Mouse (Mus musculus) CH12.LX (cell line): ENCODE results near the gene Xiap. TPM values are rescaled to one million over a fixed set of nuclear protein-coding genes. Genes with fewer than 3 reads are reported as not detected.

Experiments used
- DNase-seq: peaks from one replicate; pipeline ENCODE4 v3.0.0-alpha.2; 2013; ENCODE audit errors: extremely low read depth
- H3K27ac ChIP-seq: 2 replicates; pipeline ENCODE4 v1.5.1; 2012; ENCODE audit warnings: low read depth, mild to moderate bottlenecking, control low read depth, moderate library complexity; ENCODE audit not compliant: insufficient read depth
- H3K27me3 ChIP-seq: replicated peaks from 2 replicates; pipeline ENCODE3; 2012; ENCODE audit warnings: inconsistent platforms
- H3K36me3 ChIP-seq, 2 experiments: replicated peaks in 1 of 2; 2 replicates each; pipeline versions ENCODE3 to v1.6.1; 2012; ENCODE audit warnings: inconsistent platforms in 1 of 2, low read length in 1 of 2, mild to moderate bottlenecking in 1 of 2, mixed read lengths in 1 of 2, moderate library complexity in 1 of 2; ENCODE audit not compliant: control insufficient read depth in 1 of 2, insufficient read depth in 1 of 2
- H3K4me1 ChIP-seq, 2 experiments: 2 replicates each; pipeline ENCODE4 v1.6.1; 2012; ENCODE audit warnings: inconsistent platforms in 1 of 2, moderate library complexity in 1 of 2; ENCODE audit not compliant: insufficient read depth in 2 of 2, control insufficient read depth in 1 of 2
- H3K4me2 ChIP-seq: 2 replicates; pipeline ENCODE4 v1.6.1; 2012; ENCODE audit warnings: low read depth, mild to moderate bottlenecking, control low read depth; ENCODE audit not compliant: poor library complexity, insufficient read depth, severe bottlenecking
- H3K4me3 ChIP-seq, 3 experiments: fragments of 150-350 bp in 1 of 3; sonication (generic) in 1 of 3; replicated peaks in 1 of 3; 2 replicates each; pipeline versions ENCODE3 to v1.5.1; 2011 to 2012; ENCODE audit warnings: low read depth in 2 of 3, low read length in 2 of 3, mild to moderate bottlenecking in 2 of 3, moderate library complexity in 2 of 3, control low read depth in 1 of 3, improper control_type of control experiment in 1 of 3, inconsistent platforms in 1 of 3, mixed read lengths in 1 of 3; ENCODE audit not compliant: poor library complexity in 1 of 3
- H3K79me2 ChIP-seq: replicated peaks from 2 replicates; pipeline ENCODE4 v1.6.1; 2012; ENCODE audit warnings: mild to moderate bottlenecking, moderate library complexity; ENCODE audit not compliant: control insufficient read depth, poor library complexity, insufficient read depth, severe bottlenecking; ENCODE audit errors: extremely low read depth
- H3K9ac ChIP-seq: 2 replicates; pipeline ENCODE4 v1.6.1; 2012; ENCODE audit warnings: low read depth, mild to moderate bottlenecking, control low read depth, moderate library complexity; ENCODE audit not compliant: insufficient read depth
- H3K9me3 ChIP-seq: replicated peaks from 2 replicates; pipeline ENCODE3; 2012; ENCODE audit warnings: low read length, inconsistent platforms, mixed read lengths
- BHLHE40 ChIP-seq: IDR thresholded peaks from 2 replicates; pipeline ENCODE4 v1.6.1; 2011; ENCODE audit warnings: mild to moderate bottlenecking, low read depth, low read length, improper control_type of control experiment
- CHD1 ChIP-seq: IDR thresholded peaks from 2 replicates; pipeline ENCODE4 v1.6.1; 2012; ENCODE audit warnings: low read depth, low read length, improper control_type of control experiment, inconsistent platforms
- CHD2 ChIP-seq: IDR thresholded peaks from 2 replicates; pipeline ENCODE4 v1.6.1; 2011; ENCODE audit warnings: low read length, improper control_type of control experiment
- CTCF ChIP-seq, 2 experiments: IDR thresholded peaks in 1 of 2; conservative IDR thresholded peaks in 1 of 2; 2 replicates each; pipeline ENCODE4 v1.5.1; 2011 to 2012; ENCODE audit warnings: low read depth in 2 of 2, low read length in 2 of 2, improper control_type of control experiment in 1 of 2, inconsistent platforms in 1 of 2, mild to moderate bottlenecking in 1 of 2, moderate library complexity in 1 of 2
- E2F4 ChIP-seq: IDR thresholded peaks from 2 replicates; pipeline ENCODE4 v1.6.1; 2011; ENCODE audit warnings: low read depth, low read length, improper control_type of control experiment; ENCODE audit not compliant: insufficient replicate concordance
- ELF1 ChIP-seq: IDR thresholded peaks from 2 replicates; pipeline ENCODE4 v1.6.1; 2014; ENCODE audit warnings: low read depth, mild to moderate bottlenecking, inconsistent platforms, low read length, improper control_type of control experiment
- EP300 ChIP-seq: IDR thresholded peaks from 2 replicates; pipeline ENCODE4 v1.6.1; 2011; ENCODE audit warnings: low read length, improper control_type of control experiment
- ETS1 ChIP-seq: conservative IDR thresholded peaks from 2 replicates; pipeline ENCODE4 v1.6.1; 2012; ENCODE audit warnings: low read depth, mild to moderate bottlenecking, inconsistent platforms, low read length, improper control_type of control experiment, moderate library complexity
- GABPA ChIP-seq: IDR thresholded peaks from 2 replicates; pipeline ENCODE4 v1.6.1; 2012; ENCODE audit warnings: low read depth, low read length, improper control_type of control experiment, inconsistent platforms; ENCODE audit not compliant: insufficient replicate concordance
- HCFC1 ChIP-seq: IDR thresholded peaks from 2 replicates; pipeline ENCODE4 v1.6.1; 2012; ENCODE audit warnings: low read depth, mild to moderate bottlenecking, inconsistent platforms, low read length, improper control_type of control experiment
- IRF4 ChIP-seq: IDR thresholded peaks from 2 replicates; pipeline ENCODE4 v1.6.1; 2014; ENCODE audit warnings: low read depth, mild to moderate bottlenecking, inconsistent platforms, low read length, improper control_type of control experiment
- JUN ChIP-seq: IDR thresholded peaks from 2 replicates; pipeline ENCODE4 v1.6.1; 2011; ENCODE audit warnings: low read depth, mild to moderate bottlenecking, low read length, improper control_type of control experiment, moderate library complexity; ENCODE audit not compliant: insufficient read depth
- MAFK ChIP-seq: IDR thresholded peaks from 2 replicates; pipeline ENCODE4 v1.6.1; 2011; ENCODE audit warnings: low read length, improper control_type of control experiment; ENCODE audit not compliant: insufficient replicate concordance
- MAX ChIP-seq: IDR thresholded peaks from 2 replicates; pipeline ENCODE4 v1.6.1; 2011; ENCODE audit warnings: low read length, improper control_type of control experiment
- MAZ ChIP-seq: IDR thresholded peaks from 2 replicates; pipeline ENCODE4 v1.6.1; 2012; ENCODE audit warnings: low read depth, mild to moderate bottlenecking, inconsistent platforms, low read length, improper control_type of control experiment, moderate library complexity
- MEF2A ChIP-seq: IDR thresholded peaks from 2 replicates; pipeline ENCODE4 v1.6.1; 2014; ENCODE audit warnings: low read depth, mild to moderate bottlenecking, inconsistent platforms, low read length, improper control_type of control experiment, borderline replicate concordance
- MXI1 ChIP-seq: IDR thresholded peaks from 2 replicates; pipeline ENCODE4 v1.6.1; 2011; ENCODE audit warnings: mild to moderate bottlenecking, low read depth, low read length, improper control_type of control experiment
- MYC ChIP-seq: IDR thresholded peaks from 2 replicates; pipeline ENCODE4 v1.6.1; 2011; ENCODE audit warnings: low read depth, mild to moderate bottlenecking, improper control_type of control experiment, low read length
- NELFE ChIP-seq: IDR thresholded peaks from 2 replicates; pipeline ENCODE4 v1.6.1; 2011; ENCODE audit warnings: low read depth, low read length, improper control_type of control experiment
- PAX5 ChIP-seq: IDR thresholded peaks from 2 replicates; pipeline ENCODE4 v1.6.1; 2012; ENCODE audit warnings: low read length, inconsistent platforms, mixed read lengths
- POLR2AphosphoS2 ChIP-seq: IDR thresholded peaks from 2 replicates; pipeline ENCODE4 v1.6.1; 2011; ENCODE audit warnings: low read depth, low read length, improper control_type of control experiment
- RAD21 ChIP-seq: IDR thresholded peaks from 2 replicates; pipeline ENCODE4 v1.6.1; 2011; ENCODE audit warnings: low read depth, mild to moderate bottlenecking, low read length, improper control_type of control experiment, moderate library complexity
- RCOR1 ChIP-seq: conservative IDR thresholded peaks from 2 replicates; pipeline ENCODE4 v1.6.1; 2012; ENCODE audit warnings: low read depth, mild to moderate bottlenecking, inconsistent platforms, low read length, improper control_type of control experiment
- SIN3A ChIP-seq: IDR thresholded peaks from 2 replicates; pipeline ENCODE4 v1.6.1; 2012; ENCODE audit warnings: low read length, improper control_type of control experiment, inconsistent platforms
- SMC3 ChIP-seq: IDR thresholded peaks from 2 replicates; pipeline ENCODE4 v1.6.1; 2011; ENCODE audit warnings: low read depth, low read length, improper control_type of control experiment
- TBP ChIP-seq: conservative IDR thresholded peaks from 2 replicates; pipeline ENCODE4 v1.6.1; 2011; ENCODE audit warnings: low read depth, low read length, improper control_type of control experiment
- TCF12 ChIP-seq: IDR thresholded peaks from 2 replicates; pipeline ENCODE4 v1.6.1; 2014; ENCODE audit warnings: low read depth, mild to moderate bottlenecking, inconsistent platforms, low read length, improper control_type of control experiment
- UBTF ChIP-seq: IDR thresholded peaks from 2 replicates; pipeline ENCODE4 v1.6.1; 2012; ENCODE audit warnings: low read depth, mild to moderate bottlenecking, inconsistent platforms, low read length, improper control_type of control experiment, moderate library complexity
- USF1 ChIP-seq: IDR thresholded peaks from 2 replicates; pipeline ENCODE4 v1.6.1; 2014; ENCODE audit warnings: low read depth, mild to moderate bottlenecking, inconsistent platforms, low read length, improper control_type of control experiment
- USF2 ChIP-seq: conservative IDR thresholded peaks from 2 replicates; pipeline ENCODE4 v1.6.1; 2011; ENCODE audit warnings: low read depth, low read length, improper control_type of control experiment
- ZC3H11A ChIP-seq: IDR thresholded peaks from 2 replicates; pipeline ENCODE4 v1.6.1; 2012; ENCODE audit warnings: low read depth, mild to moderate bottlenecking, inconsistent platforms, low read length, improper control_type of control experiment
- ZMIZ1 ChIP-seq: IDR thresholded peaks from 2 replicates; pipeline ENCODE4 v1.6.1; 2012; ENCODE audit warnings: low read depth, mild to moderate bottlenecking, inconsistent platforms, low read length, improper control_type of control experiment
- dilution Hi-C: fragments of 300-500 bp; cut with MboI; formaldehyde crosslinking; loops from 2 replicates; pipeline ENCODE4 v1.14.3; 2020; ENCODE audit warnings: low sequenced_read_pairs; ENCODE audit not compliant: extremely low pct_unique_long_range_greater_than_20kb, extremely low pct_ligation_motif_present
- in situ Hi-C: fragments of 300-500 bp; cut with MboI; formaldehyde crosslinking; loops from 3 replicates; pipeline ENCODE4 v1.14.3; 2019; ENCODE audit warnings: low sequenced_read_pairs, low pct_ligation_motif_present, low pct_unique_long_range_greater_than_20kb, mixed read lengths
- polyA plus RNA-seq: library from polyadenylated mRNA; unstranded; fragments of >175 nt; gene quantifications from 2 replicates; pipeline ENCODE4 v1.2.1, GENCODE M21; 2012; ENCODE audit warnings: low read depth; ENCODE audit not compliant: insufficient read length
- total RNA-seq, 2 experiments: library from RNA; depleted of rRNA; stranded (reverse); fragments of 300-350 nt in 1 of 2; fragments of >200 nt in 1 of 2; gene quantifications; 2 replicates each; pipeline ENCODE4 v1.2.3; 2012 to 2014

The Xiap gene
- total and polyA plus RNA-seq, 3 experiments: 11.7 to 26.7 (median 17.9) TPM

DNA sequence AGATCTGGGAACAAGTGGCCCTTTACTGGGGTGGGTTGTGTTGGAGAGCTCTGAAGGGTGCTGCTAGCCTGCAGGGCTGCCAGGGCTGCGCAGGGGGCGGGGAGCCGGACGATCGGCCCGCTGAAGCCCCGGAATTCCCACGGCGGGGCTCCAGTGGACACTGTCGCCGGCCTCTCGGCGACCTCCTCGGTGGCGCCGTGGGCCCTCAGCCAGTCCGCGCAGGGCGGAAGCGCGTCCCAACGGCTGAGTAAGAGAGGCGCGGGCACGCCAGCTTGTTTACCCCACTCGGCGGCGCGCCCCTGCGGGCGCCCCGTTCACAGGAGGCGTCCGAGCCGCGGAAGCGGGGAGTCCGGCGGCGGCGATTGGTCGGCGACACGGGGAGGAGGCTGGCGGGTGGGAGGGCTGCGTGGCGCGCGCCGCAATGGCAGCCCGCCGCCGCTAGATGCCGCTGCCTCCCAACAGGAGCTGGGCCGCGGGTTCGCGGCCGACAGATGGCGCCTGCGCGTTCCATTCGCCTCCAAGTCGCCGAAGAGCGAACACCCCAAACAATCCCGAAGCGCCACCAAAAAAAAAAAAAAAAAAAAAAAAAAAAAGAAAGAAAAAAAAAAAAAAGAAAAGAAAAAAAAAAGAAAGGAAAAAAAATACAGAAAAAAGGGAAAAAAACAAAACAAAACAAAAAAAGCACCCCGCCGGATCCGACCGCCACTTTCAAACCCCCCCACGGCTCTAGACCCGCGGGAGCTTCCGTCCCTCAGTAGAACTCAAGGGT lies 89.5 kb downstream of the Xiap start, which contains the start of gene Stag2 (continued):
- no peak for TF ChIP-seq PAX5
- 0 out of 2 replicates have a peak, but pooled peaks have one; percentile 19 for TF ChIP-seq TBP
- peak; percentile 49; the same call in 1 of the 2 replicates for TF ChIP-seq NELFE
- TF ChIP-seq BHLHE40: no peak
- no peak for TF ChIP-seq E2F4
- TF ChIP-seq MYC: no peak
- no peak for TF ChIP-seq GABPA

DNA sequence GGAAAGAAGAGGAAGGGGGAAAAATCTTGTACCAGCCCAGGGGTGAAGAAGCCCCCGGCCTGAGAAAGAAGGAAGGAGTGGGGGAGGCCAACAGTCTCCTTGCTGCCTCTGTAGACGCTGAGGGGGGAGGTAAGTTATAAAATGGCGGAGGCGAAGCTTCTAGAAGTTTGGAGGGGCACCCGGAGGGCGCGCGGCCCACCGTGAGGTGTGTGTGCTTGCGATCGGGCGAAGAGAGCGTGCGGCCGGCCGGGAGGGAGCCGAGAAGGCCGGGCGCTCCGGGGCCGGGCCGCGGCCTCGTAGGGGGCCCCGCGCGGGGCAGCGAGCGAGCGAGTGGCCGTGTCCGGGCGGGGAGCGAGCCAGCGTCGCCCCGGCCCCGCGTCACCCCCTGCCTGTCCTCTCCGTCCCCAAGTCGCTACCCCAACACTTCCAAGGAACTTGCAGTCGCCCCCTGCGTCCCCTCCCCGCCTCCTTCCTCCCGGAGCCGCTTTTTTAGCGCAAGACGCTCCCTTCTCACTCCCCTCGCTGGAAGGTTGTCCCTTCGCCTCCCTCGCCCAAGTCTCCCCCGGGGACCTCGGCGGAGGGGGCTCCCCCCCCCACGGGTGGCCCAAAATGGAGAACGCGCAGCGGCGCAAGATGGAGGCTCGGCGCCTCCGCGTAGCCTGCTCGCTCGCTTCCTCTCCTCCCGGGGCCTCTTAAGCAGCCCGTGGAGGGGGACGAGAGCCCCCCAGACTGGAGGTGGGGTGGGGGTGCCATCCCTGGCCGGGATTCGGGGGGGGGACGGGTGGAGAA lies 90.3 kb downstream of the Xiap start:
- Histone ChIP-seq H3K4me3 (peak overlapping the region; percentile 57 to 88 (median 67)), H3K4me1 (peaks cover 0 to 5% of the 10 kb centered on the region in 2 experiments; a peak in 1 of 4 replicates), H3K9ac (peak overlapping the region; percentile 98), H3K27me3 (no peaks in the 10 kb centered on the region), H3K27ac (peak overlapping the region; percentile 93), H3K9me3 (no peaks in the 10 kb centered on the region), H3K79me2 (peaks cover 23% of the 10 kb centered on the region), H3K36me3 (no peaks in the 10 kb centered on the region), H3K4me2 (peak overlapping the region; percentile 13; the same call in 1 of the 2 replicates)
- dilution Hi-C loops: no loop called here
- DNase-seq: peak; percentile 20
- in situ Hi-C loops: loop anchor here (10.0 kb wide), 1 partner anchor 75 kb away; no protein-coding TSS in a partner anchor
- TF ChIP-seq MEF2A (no peak), MYC (no peak), E2F4 (no peak), RCOR1 (no peak), RAD21 (no peak), USF1 (no peak), PAX5 (no peak), EP300 (no peak), MAZ (peak; percentile 17; the same call in 1 of the 2 replicates), CHD1 (no peak), SMC3 (no peak), POLR2AphosphoS2 (no peak), GABPA (no peak), NELFE (0 out of 2 replicates have a peak, but pooled peaks have one; percentile 44), ETS1 (no peak), ELF1 (no peak), MXI1 (no peak), JUN (no peak), SIN3A (0 out of 2 replicates have a peak, but pooled peaks have one; percentile 47), CTCF (conservative IDR thresholded peaks at IDR 0.05 in 1 of 2, IDR thresholded peaks at IDR 0.05 in 1 of 2; ENCODE audit: low read depth in 2 of 2, low read length in 2 of 2) (no peak), MAFK (no peak), UBTF (no peak), HCFC1 (no peak), IRF4 (no peak), ZMIZ1 (0 out of 2 replicates have a peak, but pooled peaks have one; percentile 30), ZC3H11A (no peak), TCF12 (no peak), CHD2 (no peak), TBP (no peak), USF2 (no peak), MAX (no peak)
